Mouse (Mus musculus): ENCODE measurements at regions not wholly inside any gene's neighbourhood (a gene's known extent, or its start where the extent isn't known, plus 50 kb on each side); places are given as distances from the start of the nearest gene placed in this dataset.
"Not testable (repeated sequence)": the region's sequence is repeated elsewhere in the genome, so short reads cannot be mapped to it uniquely, and the experiment has no call there.

GRCm38 (mm10) chr13:7967886-7968285, 234.8 kb upstream of the Adarb2 start:
- no peak for DNase-seq (ENCODE audit: extremely low spot score, low read depth, low spot score)

GRCm38 (mm10) chr13:7994198-7994597, 208.5 kb upstream of the Adarb2 start:
- DNase-seq (ENCODE audit: extremely low spot score, low read depth, low spot score): no peak

DNA sequence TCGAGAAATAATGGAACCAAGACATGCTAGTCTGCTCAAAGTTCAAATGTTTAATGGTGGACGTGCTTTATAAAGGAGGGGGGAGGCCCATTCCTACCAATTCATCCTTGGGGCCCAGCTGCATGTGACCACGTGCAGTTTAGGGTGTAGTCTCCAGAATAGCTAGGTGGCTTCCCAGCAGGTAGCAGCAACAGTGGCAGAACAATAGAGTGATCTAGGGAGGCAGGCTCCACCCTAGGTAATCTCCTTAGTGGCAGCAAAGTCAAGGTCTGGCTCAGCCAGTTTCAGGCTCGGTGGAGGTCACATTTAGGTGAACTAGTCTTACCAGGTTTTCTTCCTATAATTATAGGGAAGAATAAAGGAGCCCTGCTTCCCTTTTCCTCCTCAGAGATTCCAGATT, 172.6 kb upstream of the Adarb2 start:
- not testable (repeated sequence) for DNase-seq (ENCODE audit: extremely low spot score, low read depth, low spot score)

DNA sequence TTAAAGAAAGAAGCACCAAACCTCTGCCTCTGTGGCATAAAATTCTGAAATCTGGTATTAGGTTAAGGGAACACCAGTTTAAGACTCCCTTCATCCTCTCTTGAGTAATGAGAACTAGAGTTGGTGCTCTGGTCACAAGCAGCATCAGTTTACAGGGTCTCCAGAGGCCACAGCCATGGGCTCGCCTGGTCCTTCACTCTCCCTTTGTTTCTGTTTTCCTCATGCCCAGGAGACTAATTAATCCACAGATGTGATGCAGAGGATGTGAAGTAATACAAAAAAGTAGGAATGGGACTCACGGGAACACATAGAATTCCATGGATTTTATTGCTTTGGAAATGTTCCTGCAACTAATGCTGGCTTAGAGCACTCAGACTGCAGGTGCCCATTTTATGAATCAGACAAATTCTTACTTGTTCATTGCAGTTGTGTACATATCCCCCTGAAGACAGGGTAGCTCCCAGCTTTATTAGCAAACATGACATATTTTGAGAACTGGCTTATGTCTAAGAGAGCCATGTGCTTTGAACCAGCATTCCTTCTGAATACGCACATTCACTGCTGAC, 151.7 kb upstream of the Adarb2 start:
- DNase-seq (ENCODE audit: extremely low spot score, low read depth, low spot score): no peak

DNA sequence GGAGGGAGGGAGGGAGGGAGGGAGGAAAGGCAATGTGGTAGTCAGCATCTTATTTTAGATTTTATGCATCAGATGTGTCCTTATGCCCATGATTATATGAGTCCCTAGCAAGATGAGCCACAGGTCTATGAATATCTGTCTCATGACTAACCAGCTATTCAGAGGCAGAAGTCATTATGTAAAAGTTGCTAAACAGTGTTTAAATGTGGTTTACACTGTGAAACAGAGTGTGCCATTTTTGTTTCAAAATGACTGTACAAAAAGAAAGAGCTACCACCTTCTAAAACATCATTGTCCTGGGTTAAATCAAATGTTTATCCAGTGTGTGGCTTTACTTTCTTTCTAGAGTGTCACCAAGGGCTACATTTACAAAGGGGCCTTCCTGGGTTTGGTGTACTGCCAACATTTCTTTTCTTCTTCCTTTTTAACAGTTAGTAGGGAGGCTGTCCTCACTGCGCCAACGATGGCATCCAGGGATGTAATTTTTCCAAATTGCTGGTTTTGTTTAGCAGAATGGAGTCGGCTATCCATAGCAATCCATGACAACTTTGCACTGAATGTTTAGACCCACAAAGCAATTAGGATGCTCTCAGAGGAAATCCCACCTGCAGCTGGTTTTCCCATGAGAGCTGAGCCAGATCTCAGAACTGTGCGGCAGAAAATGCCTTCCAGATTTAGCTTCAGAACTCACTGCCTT, 146.4 kb upstream of the Adarb2 start:
- DNase-seq (ENCODE audit: extremely low spot score, low read depth, low spot score): no peak

DNA sequence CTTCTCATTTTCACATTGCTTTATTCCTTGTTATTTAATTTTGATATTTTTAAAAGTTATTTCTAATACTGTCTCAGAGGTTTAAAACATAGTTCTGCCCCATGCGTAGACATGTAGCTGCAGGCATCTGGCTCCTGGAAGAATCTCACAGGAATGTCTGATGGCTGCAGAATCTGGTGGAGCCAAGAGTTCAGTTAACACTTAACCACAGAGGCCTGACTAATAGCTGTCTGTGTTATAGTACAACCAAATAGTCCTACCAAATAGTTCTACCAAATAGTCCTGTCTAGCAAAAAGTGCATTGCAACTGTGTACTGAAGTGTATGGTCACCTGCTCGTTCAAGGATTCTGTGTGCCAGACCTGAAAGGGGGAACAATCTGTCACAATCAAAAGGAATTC, 115.5 kb upstream of the Adarb2 start:
- DNase-seq (ENCODE audit: extremely low spot score, low read depth, low spot score): no peak

DNA sequence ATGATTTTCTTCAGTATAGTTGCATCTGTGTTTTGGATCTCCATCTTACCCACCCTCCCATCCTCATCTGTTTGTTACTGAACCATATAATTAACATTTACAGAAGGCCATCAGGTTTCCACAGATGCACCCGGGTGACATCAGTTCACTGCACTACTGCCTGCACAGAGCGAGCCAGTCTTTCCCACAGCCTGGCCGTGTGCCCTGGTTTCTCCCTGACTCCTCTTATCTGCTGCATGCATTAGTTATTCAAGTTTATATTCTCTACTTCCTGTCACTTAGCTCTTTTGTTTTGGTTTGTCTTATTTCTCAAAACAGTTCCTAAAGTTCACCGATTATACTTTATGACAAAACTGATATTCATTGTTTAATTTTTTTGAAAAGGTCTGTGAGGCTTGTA, 113.1 kb upstream of the Adarb2 start:
- no peak for DNase-seq (ENCODE audit: extremely low spot score, low read depth, low spot score)

- DNase-seq (ENCODE audit: extremely low spot score, low read depth, low spot score): no peak
These were observed 94.0 kb upstream of the Adarb2 start for GRCm38 (mm10) chr13:8108701-8109100.

DNA sequence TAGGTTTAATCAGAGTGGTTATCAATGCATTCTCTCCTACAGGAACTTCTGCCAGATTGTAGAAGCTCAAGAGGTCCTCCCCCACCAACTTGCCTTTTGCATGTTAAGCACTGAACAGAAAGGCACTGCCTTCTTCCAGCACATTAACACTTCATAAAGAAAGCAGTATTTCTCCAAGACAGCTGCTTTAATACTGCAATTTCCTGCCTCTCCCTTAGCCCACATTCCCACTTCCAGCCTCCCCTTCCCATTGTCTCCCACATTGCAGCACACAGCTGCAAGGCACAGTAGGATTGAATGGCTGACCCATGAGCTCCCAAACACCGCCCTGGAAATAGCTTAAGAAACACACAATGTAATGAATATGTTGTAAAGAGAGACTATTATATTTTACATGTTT, 89.7 kb upstream of the Adarb2 start:
- DNase-seq (ENCODE audit: extremely low spot score, low read depth, low spot score): peak; percentile 47

DNA sequence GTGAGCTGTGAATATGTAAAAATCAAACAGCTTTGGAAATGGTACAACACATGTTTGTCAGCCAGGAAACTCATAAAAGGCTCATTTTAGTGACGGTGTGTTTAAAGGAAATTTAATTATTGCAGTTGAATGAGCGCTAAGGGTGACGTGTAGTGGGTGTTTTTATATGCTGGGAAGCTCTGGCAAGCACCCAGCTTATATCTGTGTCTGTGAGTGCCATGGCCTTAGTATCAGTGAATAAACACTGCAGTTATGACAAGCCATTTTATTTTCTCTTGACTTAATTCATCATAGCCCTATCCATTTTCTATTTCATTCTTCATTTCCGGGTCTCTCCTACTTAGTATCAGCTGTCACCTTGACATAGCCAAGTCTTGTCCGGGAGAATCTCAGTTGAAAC, 83.7 kb upstream of the Adarb2 start:
- no peak for DNase-seq (ENCODE audit: extremely low spot score, low read depth, low spot score)

- no peak for DNase-seq (ENCODE audit: extremely low spot score, low read depth, low spot score)
These were observed 82.7 kb upstream of the Adarb2 start for GRCm38 (mm10) chr13:8119986-8120385.

GRCm38 (mm10) chr13:8134764-8135163, 67.9 kb upstream of the Adarb2 start:
- no peak for DNase-seq (ENCODE audit: extremely low spot score, low read depth, low spot score)

GRCm38 (mm10) chr13:8139396-8139795, 63.3 kb upstream of the Adarb2 start:
- no peak for DNase-seq (ENCODE audit: extremely low spot score, low read depth, low spot score)

DNA sequence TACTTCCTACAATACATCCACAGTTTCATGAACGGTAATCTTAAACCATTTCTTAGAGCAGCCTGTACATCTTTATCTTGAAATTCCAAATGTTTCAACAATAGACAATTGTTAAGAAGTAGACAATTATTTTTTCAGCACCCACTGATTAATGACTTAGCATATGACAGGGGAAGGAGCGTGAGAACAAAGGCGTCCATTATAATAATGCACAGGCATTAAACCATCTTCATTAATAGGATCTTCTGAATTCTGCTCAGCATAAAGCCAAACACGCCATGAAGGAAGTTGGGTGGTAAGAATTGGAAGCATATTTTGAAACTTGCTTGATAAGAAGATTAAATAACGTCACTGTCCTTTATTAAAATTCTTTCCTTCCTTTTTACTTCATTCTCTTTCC, 50.5 kb upstream of the Adarb2 start:
- no peak for DNase-seq (ENCODE audit: extremely low spot score, low read depth, low spot score)

All from hindlimb bud, embryonic 11.5 days (tissue).